Mouse (Mus musculus): ENCODE data around the gene Brinp2. TPM values are rescaled to one million over a fixed set of nuclear protein-coding genes. Genes with fewer than 3 reads are reported as not detected.

Gene Brinp2
- polyA plus RNA-seq (2015; fragmentation: Nextera tagmentation; extraction: Ambion mirVana): 0.23 and 0.26 TPM in 2 replicates

GRCm38 (mm10) chr1:158356051-158356461 lies at the start of gene Brinp2:
Gene Brinp2 (minus strand): TSS chr1:158356326.
- Histone ChIP-seq H3K9me3 (ENCODE audit: control insufficient read depth, low read length) (no peaks in the 10 kb centered on the region), H3K36me3 (ENCODE audit: control insufficient read depth, insufficient read depth, low read length) (no peaks in the 10 kb centered on the region), H3K27ac (ENCODE audit: low read length) (no peak within 1 kb of the TSS), H3K4me2 (ENCODE audit: low read depth, low read length) (peak within 1 kb of the TSS; percentile 69), H3K4me1 (replicated peaks; ENCODE audit: control insufficient read depth, insufficient read depth, low read length) (0 out of 2 replicates have a peak, but pooled peaks cover 9% of the 10 kb centered on the region), H3K4me3 (ENCODE audit: low read length) (peak within 1 kb of the TSS; percentile 52), H3K9ac (ENCODE audit: low read length) (peak within 1 kb of the TSS; percentile 25), H3K27me3 (ENCODE audit: control insufficient read depth, insufficient read depth, low read depth, low read length) (peaks cover 18% of the 10 kb centered on the region)
- ATAC-seq (ENCODE audit: low read depth): peak; percentile 94
- under 1% methylated on average over 30 of the region's 30 CpGs for WGBS

DNA sequence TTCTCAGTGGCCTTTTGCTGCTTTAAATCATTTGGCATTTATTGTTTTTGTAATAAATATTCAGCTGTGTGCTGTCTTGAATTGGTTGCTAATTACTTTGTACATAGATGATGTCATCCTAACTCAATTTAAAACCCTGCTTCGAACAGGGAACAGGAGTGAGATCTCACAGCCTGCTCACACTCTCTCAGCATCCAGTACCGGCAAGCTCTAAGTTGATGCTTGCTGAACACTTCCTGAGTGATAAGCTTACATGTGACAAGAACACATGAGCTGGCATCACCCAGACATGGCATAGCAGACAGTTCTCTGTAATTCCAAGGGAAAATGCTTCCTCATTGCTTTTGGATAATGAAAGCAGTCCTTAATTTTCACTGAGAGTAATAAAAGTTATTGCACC lies 44.8 kb upstream of the Brinp2 start:
- no peaks in the 10 kb centered on the region for H3K27me3 ChIP-seq (ENCODE audit: control insufficient read depth, insufficient read depth, low read depth, low read length)
- no peak overlapping the region for H3K4me3 ChIP-seq (ENCODE audit: low read length)
- no peak for ATAC-seq (ENCODE audit: low read depth)
- H3K4me2 ChIP-seq (ENCODE audit: low read depth, low read length): no peak overlapping the region
- H3K9ac ChIP-seq (ENCODE audit: low read length): no peak overlapping the region
- 40% methylated on average over 2 of the region's 2 CpGs for WGBS
- no peak overlapping the region for H3K27ac ChIP-seq (ENCODE audit: low read length)
- no peaks in the 10 kb centered on the region for H3K4me1 ChIP-seq (replicated peaks; ENCODE audit: control insufficient read depth, insufficient read depth, low read length)
- H3K9me3 ChIP-seq (ENCODE audit: control insufficient read depth, low read length): no peaks in the 10 kb centered on the region
- no peaks in the 10 kb centered on the region for H3K36me3 ChIP-seq (ENCODE audit: control insufficient read depth, insufficient read depth, low read length)

DNA sequence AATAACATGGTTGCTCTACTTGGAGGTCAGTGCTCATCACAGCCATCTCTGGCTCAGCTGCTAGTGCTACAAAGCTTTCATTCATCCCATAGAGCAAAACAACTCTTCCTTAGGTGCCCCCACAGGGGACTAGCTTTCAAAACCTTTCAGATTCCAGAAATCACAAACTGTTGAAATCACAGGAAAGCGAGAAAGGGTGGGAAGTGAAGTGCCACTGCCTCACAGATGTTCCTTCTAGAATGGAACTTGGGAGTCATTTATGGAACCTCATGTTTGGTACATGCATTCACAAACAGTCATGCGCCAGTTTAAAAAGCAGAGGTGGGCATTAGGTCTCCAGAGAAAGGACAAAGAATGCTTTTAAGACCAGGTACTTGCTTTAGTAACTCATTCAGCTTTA lies 40.9 kb upstream of the Brinp2 start:
- 89% methylated on average over 2 of the region's 2 CpGs for WGBS
- no peak overlapping the region for H3K27ac ChIP-seq (ENCODE audit: low read length)

DNA sequence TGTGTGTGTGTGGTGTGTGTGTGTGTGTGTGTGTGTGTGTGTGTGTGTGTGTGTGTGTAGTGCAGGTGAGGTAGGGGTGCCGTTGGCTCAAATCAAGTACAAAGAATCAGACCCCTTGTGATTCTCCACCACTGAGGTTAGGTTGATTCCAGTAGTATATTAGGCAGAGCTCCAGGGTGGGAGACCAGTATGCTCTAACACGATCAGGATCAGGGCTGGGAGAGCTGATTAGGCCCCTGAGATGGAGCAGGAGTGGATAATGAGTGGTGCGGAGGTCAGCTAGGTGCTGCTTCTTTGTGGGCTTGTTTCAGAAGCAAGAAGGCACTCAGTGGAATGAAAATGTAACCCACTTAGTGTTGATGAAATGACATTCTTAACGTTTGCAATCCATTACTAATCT lies 34.6 kb upstream of the Brinp2 start:
- H3K9me3 ChIP-seq (ENCODE audit: control insufficient read depth, low read length): no peaks in the 10 kb centered on the region
- no peaks in the 10 kb centered on the region for H3K4me1 ChIP-seq (replicated peaks; ENCODE audit: control insufficient read depth, insufficient read depth, low read length)
- no peaks in the 10 kb centered on the region for H3K27me3 ChIP-seq (ENCODE audit: control insufficient read depth, insufficient read depth, low read depth, low read length)
- 61% methylated on average over 4 of the region's 4 CpGs for WGBS
- no peak for ATAC-seq (ENCODE audit: low read depth)
- H3K9ac ChIP-seq (ENCODE audit: low read length): no peak overlapping the region
- no peak overlapping the region for H3K4me3 ChIP-seq (ENCODE audit: low read length)
- H3K36me3 ChIP-seq (ENCODE audit: control insufficient read depth, insufficient read depth, low read length): no peaks in the 10 kb centered on the region
- no peak overlapping the region for H3K4me2 ChIP-seq (ENCODE audit: low read depth, low read length)
- no peak overlapping the region for H3K27ac ChIP-seq (ENCODE audit: low read length)

More for the DNA sequence above, 40.9 kb upstream of the Brinp2 start:
- Histone ChIP-seq H3K9ac (ENCODE audit: low read length) (no peak overlapping the region), H3K4me1 (replicated peaks; ENCODE audit: control insufficient read depth, insufficient read depth, low read length) (no peaks in the 10 kb centered on the region), H3K4me3 (ENCODE audit: low read length) (no peak overlapping the region), H3K4me2 (ENCODE audit: low read depth, low read length) (no peak overlapping the region), H3K9me3 (ENCODE audit: control insufficient read depth, low read length) (no peaks in the 10 kb centered on the region), H3K36me3 (ENCODE audit: control insufficient read depth, insufficient read depth, low read length) (no peaks in the 10 kb centered on the region), H3K27me3 (ENCODE audit: control insufficient read depth, insufficient read depth, low read depth, low read length) (no peaks in the 10 kb centered on the region)
- no peak for ATAC-seq (ENCODE audit: low read depth)

DNA sequence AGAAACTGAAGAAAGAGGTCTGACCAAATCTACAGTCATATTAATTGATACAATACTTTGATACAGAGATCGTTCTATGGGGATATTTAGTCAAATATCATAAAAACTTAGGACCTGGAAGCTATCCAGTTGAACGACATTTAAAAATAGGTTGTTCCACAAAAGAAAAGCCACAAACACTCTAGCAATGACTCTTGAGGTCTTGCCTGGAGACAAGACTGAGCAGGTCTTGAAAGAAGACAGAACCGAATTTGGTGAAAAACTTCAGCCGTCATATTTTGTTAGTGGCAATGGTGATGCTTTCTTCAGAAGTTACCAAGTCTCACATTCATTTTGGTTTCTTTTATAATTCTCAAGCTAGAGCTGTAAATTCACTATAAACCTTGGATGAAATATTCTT lies 32.9 kb upstream of the Brinp2 start:
- Histone ChIP-seq H3K27me3 (ENCODE audit: control insufficient read depth, insufficient read depth, low read depth, low read length) (no peaks in the 10 kb centered on the region), H3K4me2 (ENCODE audit: low read depth, low read length) (no peak overlapping the region), H3K9me3 (ENCODE audit: control insufficient read depth, low read length) (no peaks in the 10 kb centered on the region), H3K36me3 (ENCODE audit: control insufficient read depth, insufficient read depth, low read length) (no peaks in the 10 kb centered on the region), H3K9ac (ENCODE audit: low read length) (no peak overlapping the region), H3K4me3 (ENCODE audit: low read length) (no peak overlapping the region), H3K4me1 (replicated peaks; ENCODE audit: control insufficient read depth, insufficient read depth, low read length) (no peaks in the 10 kb centered on the region), H3K27ac (ENCODE audit: low read length) (no peak overlapping the region)
- ATAC-seq (ENCODE audit: low read depth): no peak
- 80% methylated on average over 4 of the region's 4 CpGs for WGBS

DNA sequence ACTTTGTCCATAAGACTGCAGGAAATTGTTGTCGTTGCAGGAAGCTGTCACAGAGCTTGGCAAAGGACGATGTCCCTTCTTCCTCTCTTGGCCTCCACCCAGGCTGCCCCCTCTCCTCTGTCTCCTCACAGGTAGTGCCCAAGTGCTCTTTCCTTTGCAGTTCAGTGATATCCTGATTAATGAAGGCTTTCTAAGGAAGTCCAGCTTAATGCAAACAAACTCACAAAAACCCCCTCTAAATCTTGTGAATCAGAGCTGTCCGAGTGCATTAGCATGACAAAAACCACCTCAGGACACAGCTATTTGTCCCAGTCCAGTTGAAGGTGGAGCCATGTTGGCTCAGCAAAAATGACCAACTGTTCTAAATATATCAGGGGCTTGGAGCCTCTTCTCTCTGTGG lies 30.7 kb upstream of the Brinp2 start:
- Histone ChIP-seq H3K9ac (ENCODE audit: low read length) (no peak overlapping the region), H3K4me2 (ENCODE audit: low read depth, low read length) (no peak overlapping the region), H3K4me1 (replicated peaks; ENCODE audit: control insufficient read depth, insufficient read depth, low read length) (no peaks in the 10 kb centered on the region), H3K4me3 (ENCODE audit: low read length) (no peak overlapping the region), H3K9me3 (ENCODE audit: control insufficient read depth, low read length) (no peaks in the 10 kb centered on the region), H3K36me3 (ENCODE audit: control insufficient read depth, insufficient read depth, low read length) (no peaks in the 10 kb centered on the region), H3K27me3 (ENCODE audit: control insufficient read depth, insufficient read depth, low read depth, low read length) (no peaks in the 10 kb centered on the region), H3K27ac (ENCODE audit: low read length) (no peak overlapping the region)
- ATAC-seq (ENCODE audit: low read depth): no peak
- 24% methylated on average over 3 of the region's 3 CpGs for WGBS

DNA sequence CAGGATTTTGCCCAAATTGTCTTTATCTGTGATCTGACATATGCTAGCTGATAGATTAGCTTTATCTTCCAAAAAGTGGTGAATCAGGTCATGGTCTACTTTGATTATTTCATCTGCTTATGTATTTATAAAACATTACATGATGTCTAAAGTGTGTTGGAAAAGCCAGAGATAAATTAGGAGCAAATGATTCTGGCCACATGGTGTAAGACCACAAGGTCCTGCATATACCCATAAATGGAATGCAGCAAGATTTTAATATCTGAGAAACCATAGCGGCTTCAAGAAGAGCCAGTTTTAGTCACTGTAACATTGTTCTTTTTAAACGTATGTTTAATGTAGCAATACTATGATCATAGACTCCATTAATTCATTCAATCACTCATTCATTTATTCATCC lies 29.2 kb upstream of the Brinp2 start:
- no peak overlapping the region for H3K9ac ChIP-seq (ENCODE audit: low read length)
- no peaks in the 10 kb centered on the region for H3K36me3 ChIP-seq (ENCODE audit: control insufficient read depth, insufficient read depth, low read length)
- 0 out of 2 replicates have a peak, but pooled peaks have one; percentile 28 for ATAC-seq (ENCODE audit: low read depth)
- H3K9me3 ChIP-seq (ENCODE audit: control insufficient read depth, low read length): no peaks in the 10 kb centered on the region
- no peak overlapping the region for H3K4me2 ChIP-seq (ENCODE audit: low read depth, low read length)
- 58% methylated on average over 2 of the region's 2 CpGs for WGBS
- H3K27me3 ChIP-seq (ENCODE audit: control insufficient read depth, insufficient read depth, low read depth, low read length): no peaks in the 10 kb centered on the region
- H3K4me1 ChIP-seq (replicated peaks; ENCODE audit: control insufficient read depth, insufficient read depth, low read length): no peaks in the 10 kb centered on the region
- no peak overlapping the region for H3K27ac ChIP-seq (ENCODE audit: low read length)
- no peak overlapping the region for H3K4me3 ChIP-seq (ENCODE audit: low read length)

GRCm38 (mm10) chr1:158383210-158383609 lies 27.1 kb upstream of the Brinp2 start:
- no peaks in the 10 kb centered on the region for H3K36me3 ChIP-seq (ENCODE audit: control insufficient read depth, insufficient read depth, low read length)
- no peaks in the 10 kb centered on the region for H3K27me3 ChIP-seq (ENCODE audit: control insufficient read depth, insufficient read depth, low read depth, low read length)
- no peaks in the 10 kb centered on the region for H3K9me3 ChIP-seq (ENCODE audit: control insufficient read depth, low read length)
- 78% methylated on average over 3 of the region's 3 CpGs for WGBS
- H3K9ac ChIP-seq (ENCODE audit: low read length): no peak overlapping the region
- no peak overlapping the region for H3K4me3 ChIP-seq (ENCODE audit: low read length)
- H3K4me2 ChIP-seq (ENCODE audit: low read depth, low read length): no peak overlapping the region
- no peak for ATAC-seq (ENCODE audit: low read depth)
- no peaks in the 10 kb centered on the region for H3K4me1 ChIP-seq (replicated peaks; ENCODE audit: control insufficient read depth, insufficient read depth, low read length)
- H3K27ac ChIP-seq (ENCODE audit: low read length): no peak overlapping the region

GRCm38 (mm10) chr1:158382277-158382676 lies 26.2 kb upstream of the Brinp2 start:
- no peaks in the 10 kb centered on the region for H3K4me1 ChIP-seq (replicated peaks; ENCODE audit: control insufficient read depth, insufficient read depth, low read length)
- no peaks in the 10 kb centered on the region for H3K27me3 ChIP-seq (ENCODE audit: control insufficient read depth, insufficient read depth, low read depth, low read length)
- ATAC-seq (ENCODE audit: low read depth): no peak
- H3K27ac ChIP-seq (ENCODE audit: low read length): no peak overlapping the region
- H3K4me2 ChIP-seq (ENCODE audit: low read depth, low read length): no peak overlapping the region
- no peaks in the 10 kb centered on the region for H3K36me3 ChIP-seq (ENCODE audit: control insufficient read depth, insufficient read depth, low read length)
- no peaks in the 10 kb centered on the region for H3K9me3 ChIP-seq (ENCODE audit: control insufficient read depth, low read length)
- no peak overlapping the region for H3K9ac ChIP-seq (ENCODE audit: low read length)
- WGBS: 69% methylated on average over 6 of the region's 6 CpGs
- H3K4me3 ChIP-seq (ENCODE audit: low read length): no peak overlapping the region

DNA sequence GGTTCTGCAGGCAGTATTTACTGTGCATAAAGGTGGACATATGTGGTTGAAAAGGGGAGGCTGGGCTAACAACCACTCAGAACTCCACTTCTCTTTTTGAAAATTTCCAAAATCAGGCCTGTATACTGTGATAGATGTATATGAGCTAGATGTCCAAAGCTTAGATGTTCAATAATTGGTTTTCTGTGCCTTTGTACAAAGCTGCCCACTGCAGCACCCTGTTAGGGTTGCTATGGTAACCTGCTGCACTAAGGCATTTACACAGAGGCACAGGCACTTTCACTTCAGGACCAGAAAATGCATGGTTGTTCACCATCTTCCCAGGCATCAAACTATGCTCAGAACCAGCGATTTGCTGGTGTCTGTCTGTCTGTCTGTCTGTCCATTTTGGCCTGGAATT lies 8.3 kb upstream of the Brinp2 start:
- Histone ChIP-seq H3K27ac (ENCODE audit: low read length) (no peak overlapping the region), H3K4me3 (ENCODE audit: low read length) (no peak overlapping the region), H3K4me1 (replicated peaks; ENCODE audit: control insufficient read depth, insufficient read depth, low read length) (0 out of 2 replicates have a peak, but pooled peaks cover 5% of the 10 kb centered on the region), H3K36me3 (ENCODE audit: control insufficient read depth, insufficient read depth, low read length) (no peaks in the 10 kb centered on the region), H3K9ac (ENCODE audit: low read length) (no peak overlapping the region), H3K27me3 (ENCODE audit: control insufficient read depth, insufficient read depth, low read depth, low read length) (peaks cover 14% of the 10 kb centered on the region), H3K9me3 (ENCODE audit: control insufficient read depth, low read length) (no peaks in the 10 kb centered on the region), H3K4me2 (ENCODE audit: low read depth, low read length) (no peak overlapping the region)
- ATAC-seq (ENCODE audit: low read depth): no peak
- WGBS: 40% methylated on average over 1 of the region's 1 CpGs
